Comparison of ENCODE assay signal across 23 mouse cellular contexts in genomic region chr19:45531554-45531953, GRCm38 (mm10). TPM values are rescaled to one million over a fixed set of nuclear protein-coding genes. Genes with fewer than 3 reads are reported as not detected.
DNase-seq lines count a peak whose midpoint lies in the region; ATAC-seq and TF ChIP-seq lines count a peak whose summit lies in the region.
"Had no signal": no experiment of that assay in that cellular context is flagged by ENCODE, and none has a peak within 500 bp of the region (broad histone marks: within the 10 kb centered on the region; RNA-seq: fewer than 3 reads in every experiment).

No protein-coding gene starts in this region.

- H3K4me2 ChIP-seq in heart, embryonic 11.5 days, result no peak overlapping the region
- H3K4me2 ChIP-seq in heart, embryonic 14.5 days (ENCODE audit: low read length), result no peak overlapping the region
- no peak overlapping the region for H3K4me2 ChIP-seq in heart, postnatal 0 days (ENCODE audit: low read depth, low read length)
- H3K4me2 ChIP-seq: embryonic facial prominence, embryonic 12.5 days; embryonic facial prominence, embryonic 15.5 days; hindbrain, embryonic 12.5 days; hindbrain, embryonic 15.5 days had no signal

- intact Hi-C loops in heart, postnatal 10 days (cut with DNase I), result no loop called here
- intact Hi-C loops in heart, postnatal 14 days (cut with DNase I), result no loop called here

- no peak for TF ChIP-seq CTCF in heart, postnatal 0 days (IDR thresholded peaks at IDR 0.05; ENCODE audit: low read depth)

- WGBS in heart, embryonic 11.5 days (ENCODE audit: insufficient replicate concordance), result 45% methylated on average over 6 of the region's 6 CpGs
- WGBS in heart, embryonic 14.5 days, result 33% methylated on average over 6 of the region's 6 CpGs
- WGBS in heart, postnatal 0 days, result 50% methylated on average over 6 of the region's 6 CpGs

- 0 out of 2 replicates have a peak, but pooled peaks cover 3% of the 10 kb centered on the region for H3K36me3 ChIP-seq in heart, embryonic 11.5 days (ENCODE audit: control insufficient read depth, insufficient read depth, low read length)
- H3K36me3 ChIP-seq in heart, embryonic 14.5 days (ENCODE audit: control insufficient read depth, insufficient read depth, low read length), result peaks cover 33% of the 10 kb centered on the region
- peaks cover 22% of the 10 kb centered on the region for H3K36me3 ChIP-seq in heart, postnatal 0 days (replicated peaks; ENCODE audit: control insufficient read depth, insufficient read depth, low read length)

- H3K9me3 ChIP-seq in heart, embryonic 11.5 days (replicated peaks; ENCODE audit: control insufficient read depth, low read length), result no peaks in the 10 kb centered on the region
- H3K9me3 ChIP-seq in heart, embryonic 14.5 days (ENCODE audit: control insufficient read depth, low read length), result no peaks in the 10 kb centered on the region
- no peaks in the 10 kb centered on the region for H3K9me3 ChIP-seq in heart, postnatal 0 days (replicated peaks; ENCODE audit: control insufficient read depth, low read length)
- H3K9me3 ChIP-seq: embryonic facial prominence, embryonic 12.5 days; embryonic facial prominence, embryonic 15.5 days; hindbrain, embryonic 12.5 days; hindbrain, embryonic 15.5 days had no signal

- peaks cover 12% of the 10 kb centered on the region for H3K27me3 ChIP-seq in heart, embryonic 11.5 days (ENCODE audit: control insufficient read depth, insufficient read depth, low read length)
- H3K27me3 ChIP-seq in heart, embryonic 14.5 days (ENCODE audit: control insufficient read depth, insufficient read depth, low read length), result no peaks in the 10 kb centered on the region
- no peaks in the 10 kb centered on the region for H3K27me3 ChIP-seq in heart, postnatal 0 days (ENCODE audit: control insufficient read depth, insufficient read depth, low read length)
- H3K27me3 ChIP-seq: embryonic facial prominence, embryonic 12.5 days; embryonic facial prominence, embryonic 15.5 days; hindbrain, embryonic 12.5 days; hindbrain, embryonic 15.5 days had no signal

- no peak for TF ChIP-seq EP300 in heart, postnatal 0 days (IDR thresholded peaks at IDR 0.05; ENCODE audit: low read depth)

- H3K27ac ChIP-seq in heart, embryonic 11.5 days (ENCODE audit: low read depth, low read length), result peak overlapping the region; percentile 29; the same call in 1 of the 2 replicates
- peak overlapping the region; percentile 85 to 89; a peak in 3 of 4 replicates for H3K27ac ChIP-seq in heart, embryonic 14.5 days (replicated peaks in 1 of 2; ENCODE audit: control insufficient read depth in 1 of 2, insufficient read depth in 1 of 2, low read depth in 2 of 2, low read length in 2 of 2)
- H3K27ac ChIP-seq in heart, postnatal 0 days (ENCODE audit: low read depth), result no peak overlapping the region
- H3K27ac ChIP-seq: embryonic facial prominence, embryonic 12.5 days; embryonic facial prominence, embryonic 15.5 days; gastrocnemius, adult 2 months; hindbrain, embryonic 12.5 days; hindbrain, embryonic 15.5 days had no signal

- peaks cover 30% of the 10 kb centered on the region for H3K4me1 ChIP-seq in heart, embryonic 11.5 days (ENCODE audit: control insufficient read depth, insufficient read depth, low read length)
- H3K4me1 ChIP-seq in heart, embryonic 14.5 days (ENCODE audit: control insufficient read depth in 2 of 2, insufficient read depth in 2 of 2, low read length in 2 of 2), result peaks cover 29 to 37% of the 10 kb centered on the region in 2 experiments
- H3K4me1 ChIP-seq in heart, postnatal 0 days (ENCODE audit: control insufficient read depth, insufficient read depth), result peaks cover 19% of the 10 kb centered on the region
- H3K4me1 ChIP-seq: embryonic facial prominence, embryonic 12.5 days; embryonic facial prominence, embryonic 15.5 days had no signal

- ATAC-seq in heart, embryonic 11.5 days (replicated peaks; ENCODE audit: insufficient number of reproducible peaks, low FRiP score, low TSS enrichment), result no peak
- no peak for ATAC-seq in heart, embryonic 14.5 days (ENCODE audit: insufficient number of reproducible peaks, insufficient read depth, low FRiP score, low read depth)
- ATAC-seq in heart, postnatal 0 days (ENCODE audit: insufficient read depth, low read depth), result peak; percentile 81
- ATAC-seq: CD4-positive, CD25-positive, alpha-beta regulatory T cell, adult 4 months; forebrain, embryonic 14.5 days; forebrain, postnatal 0 days; intestine, postnatal 0 days had no signal

- no peak for DNase-seq in heart, postnatal 10 days
- no peak for DNase-seq in heart, postnatal 14 days
- DNase-seq in heart, postnatal 0 days (ENCODE audit: low spot score), result peak; percentile 46
- no peak for DNase-seq in heart, postnatal 4 days
- DNase-seq: adrenal gland, adult 2 months; adrenal gland, postnatal 14 days; cerebellum, adult 11 months; cerebellum, adult 2 months; cerebellum, adult 9-11 months; cerebellum, postnatal 25 days; forebrain, postnatal 0 days; gastrocnemius, adult 2 months; gastrocnemius, postnatal 14 days; kidney, adult 2 months had no signal

- no peak overlapping the region for H3K4me3 ChIP-seq in heart, embryonic 11.5 days (ENCODE audit: low read depth, low read length)
- H3K4me3 ChIP-seq in heart, embryonic 14.5 days (ENCODE audit: control insufficient read depth in 1 of 2, insufficient read depth in 1 of 2, low read depth in 1 of 2, low read length in 2 of 2), result no peak overlapping the region
- H3K4me3 ChIP-seq in heart, postnatal 0 days (ENCODE audit: low read depth, low read length), result no peak overlapping the region
- H3K4me3 ChIP-seq: embryonic facial prominence, embryonic 12.5 days; embryonic facial prominence, embryonic 15.5 days; gastrocnemius, adult 2 months; hindbrain, embryonic 12.5 days; hindbrain, embryonic 15.5 days had no signal

- H3K9ac ChIP-seq in heart, embryonic 11.5 days (ENCODE audit: low read depth, low read length), result no peak overlapping the region
- no peak overlapping the region for H3K9ac ChIP-seq in heart, embryonic 14.5 days (ENCODE audit: low read length)
- H3K9ac ChIP-seq in heart, postnatal 0 days (replicated peaks; ENCODE audit: low read depth, low read length), result no peak overlapping the region
- H3K9ac ChIP-seq: embryonic facial prominence, embryonic 12.5 days; embryonic facial prominence, embryonic 15.5 days; forebrain, postnatal 0 days; hindbrain, embryonic 12.5 days; hindbrain, embryonic 15.5 days had no signal

RNA-seq across cellular contexts. Expression of gene Poll, which starts 28.8 kb away (rescaled TPM):
- 13.6 and 13.9 TPM in 2 replicates for polyA plus RNA-seq in heart, embryonic 11.5 days (2014; fragmentation: Nextera tagmentation; extraction: Ambion mirVana)
- total RNA-seq in heart, postnatal 10 days (2021), result 1 to 10 TPM; 7.4 to 8.9 TPM
- 13.0 and 13.9 TPM in 2 replicates for polyA plus RNA-seq in heart, embryonic 14.5 days (2014; fragmentation: Nextera tagmentation; extraction: Ambion mirVana)
- total RNA-seq in heart, postnatal 14 days (2021), result 1 to 10 TPM; 8.6 to 8.7 TPM
- total RNA-seq in heart, postnatal 0 days (2014; rRNA removed; ENCODE audit: low replicate concordance), result 12.7 and 16.1 TPM in 2 replicates
- 9.3 and 11.0 TPM in 2 replicates for polyA plus RNA-seq in heart, postnatal 0 days (2015; fragmentation: Nextera tagmentation; extraction: Ambion mirVana)
- total RNA-seq in heart, postnatal 4 days (2021), result 1 to 10 TPM; 8.1 to 8.5 TPM

RNA-seq across cellular contexts. Expression of gene Gm17018, which starts 28.9 kb away (rescaled TPM):
- 32.6 and 35.1 TPM in 2 replicates for polyA plus RNA-seq in heart, embryonic 11.5 days (2014; fragmentation: Nextera tagmentation; extraction: Ambion mirVana)
- total RNA-seq in heart, postnatal 10 days (2021), result 10 to 100 TPM; 15.0 to 16.5 TPM
- 31.8 and 38.2 TPM in 2 replicates for polyA plus RNA-seq in heart, embryonic 14.5 days (2014; fragmentation: Nextera tagmentation; extraction: Ambion mirVana)
- 10 to 100 TPM; 17.1 to 20.0 TPM for total RNA-seq in heart, postnatal 14 days (2021)
- total RNA-seq in heart, postnatal 0 days (2014; rRNA removed; ENCODE audit: low replicate concordance), result 7.3 and 33.1 TPM in 2 replicates
- polyA plus RNA-seq in heart, postnatal 0 days (2015; fragmentation: Nextera tagmentation; extraction: Ambion mirVana), result 31.0 and 32.4 TPM in 2 replicates
- total RNA-seq in heart, postnatal 4 days (2021), result 10 to 100 TPM; 17.2 to 22.8 TPM
